Mouse (Mus musculus) MN1 (cell line): ENCODE results near the gene Car11.
"Not testable (repeated sequence)": the region's sequence is repeated elsewhere in the genome, so short reads cannot be mapped to it uniquely, and the experiment has no call there.

Source experiments
- DNase-seq: peaks from one replicate; pipeline ENCODE4 v3.0.0-alpha.2; 2016; ENCODE audit warnings: low spot score

Car11 gene

GRCm38 (mm10) chr7:45699523-45700141 lies at the start of gene Car11:
Gene Car11, plus strand, starts transcription at chr7:45699843.
- DNase-seq, result no peak

DNA sequence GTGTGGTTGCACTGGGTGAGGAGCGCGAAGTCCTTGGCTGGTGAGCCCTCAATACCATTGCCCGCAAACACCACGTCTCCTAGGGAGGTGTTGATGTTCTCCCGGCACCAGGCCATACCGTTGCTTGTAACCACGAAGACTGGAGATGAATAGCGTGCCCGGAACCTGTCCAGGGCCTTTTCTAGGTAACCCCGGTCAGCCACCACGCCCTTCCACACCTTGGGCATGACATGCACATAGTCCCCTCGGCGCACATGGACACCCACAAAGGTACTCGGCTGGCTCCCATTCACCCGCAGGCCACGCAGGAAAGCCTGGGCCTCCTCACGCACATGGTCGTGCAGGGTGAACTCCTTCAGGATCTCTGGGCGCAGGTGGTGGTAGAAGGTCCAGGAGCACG lies 49.2 kb upstream of the Car11 start:
- DNase-seq, result not testable (repeated sequence)

- no peak for DNase-seq
These were observed 45.1 kb upstream of the Car11 start for GRCm38 (mm10) chr7:45654424-45655047.

- no peak for DNase-seq
These were observed 38.7 kb upstream of the Car11 start for GRCm38 (mm10) chr7:45660746-45661478.

GRCm38 (mm10) chr7:45661702-45662101 lies 37.9 kb upstream of the Car11 start:
- DNase-seq, result not testable (repeated sequence)

DNA sequence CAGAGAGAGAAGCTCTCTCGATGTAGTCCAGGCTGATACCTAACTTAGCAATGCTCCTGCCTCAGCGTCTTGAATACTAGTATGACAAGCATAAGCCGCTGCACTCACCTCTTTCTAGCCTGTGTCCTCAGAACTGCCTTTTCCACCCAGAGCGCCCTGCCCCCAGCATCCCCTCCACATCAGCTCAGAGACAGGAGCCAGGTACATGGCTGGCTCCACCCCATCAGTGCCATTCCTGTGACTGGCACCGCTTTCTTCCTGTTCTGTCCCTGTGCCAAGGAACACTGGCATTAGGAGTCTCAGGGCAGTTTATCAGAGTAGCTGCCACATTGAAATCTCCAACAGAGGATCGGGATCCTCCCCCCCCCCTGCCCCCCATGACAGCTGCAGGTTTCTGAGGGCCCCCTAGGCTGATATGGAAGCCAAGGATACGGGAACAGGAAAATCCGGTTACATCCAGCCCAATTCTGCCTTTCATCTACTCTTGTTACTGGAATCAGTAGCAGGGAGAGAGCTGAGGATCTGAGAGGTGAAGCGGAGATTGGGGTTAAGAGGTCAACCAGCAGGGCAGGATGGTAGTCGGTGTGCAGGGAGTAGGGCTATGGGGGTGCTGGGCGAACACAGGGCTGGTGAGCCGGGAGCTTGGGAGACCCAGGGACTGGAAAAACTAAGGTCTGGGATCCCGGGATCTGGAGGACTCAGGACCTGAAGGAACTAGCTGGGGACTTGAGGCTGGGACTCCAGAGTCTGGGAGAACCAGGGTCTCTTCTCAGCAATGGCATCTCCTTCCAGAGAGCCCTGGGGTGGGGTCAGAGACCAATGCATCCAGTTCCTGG lies 34.1 kb upstream of the Car11 start:
- DNase-seq, result no peak

GRCm38 (mm10) chr7:45666161-45666560 lies 33.5 kb upstream of the Car11 start, which contains the start of gene Fut2:
Gene Fut2, minus strand, starts transcription at chr7:45666394.
- DNase-seq, result no peak

DNA sequence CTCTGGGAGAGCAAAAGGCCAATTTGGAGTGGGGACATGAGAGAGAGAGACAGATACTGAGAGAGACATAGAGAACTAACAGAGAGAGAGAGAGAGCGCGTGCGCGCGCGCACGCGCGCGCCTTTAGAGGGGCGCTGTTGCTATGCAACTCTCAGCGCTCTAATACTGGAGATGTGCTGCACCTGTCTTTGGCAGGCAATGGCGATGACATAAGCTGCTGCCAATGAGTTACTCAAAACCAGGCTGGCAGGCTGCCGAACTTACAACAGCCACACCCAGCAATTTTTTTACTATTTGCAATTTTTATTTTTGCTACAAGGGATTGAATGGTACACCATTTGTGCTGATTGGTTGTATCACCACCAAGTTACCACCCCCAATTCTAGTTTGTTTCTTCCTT lies 31.9 kb upstream of the Car11 start:
- no peak for DNase-seq

DNA sequence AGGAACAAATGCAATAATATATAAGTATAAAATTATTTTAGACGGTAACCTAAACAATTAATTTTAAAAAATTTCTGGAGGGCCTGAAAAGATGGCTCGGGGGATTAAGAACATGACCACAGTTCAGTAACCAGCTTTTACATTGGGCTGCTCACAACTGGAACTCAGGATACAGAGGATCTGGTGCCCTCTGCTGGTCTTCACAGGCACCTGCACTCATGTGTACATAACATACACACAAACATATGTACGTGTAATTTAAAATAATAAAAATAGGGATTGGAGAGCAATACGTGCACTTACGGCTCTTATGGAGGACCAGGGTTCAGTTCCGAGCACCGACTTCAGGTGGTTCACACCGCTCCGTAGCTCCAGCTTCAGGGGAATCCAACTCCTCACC lies 30.7 kb upstream of the Car11 start:
- no peak for DNase-seq

- DNase-seq, result no peak
These were observed 21.9 kb upstream of the Car11 start for GRCm38 (mm10) chr7:45677627-45678295.

GRCm38 (mm10) chr7:45678513-45678912 lies 21.1 kb upstream of the Car11 start:
- no peak for DNase-seq

GRCm38 (mm10) chr7:45679966-45680621 lies 19.5 kb upstream of the Car11 start:
- peak; percentile 49 for DNase-seq

DNA sequence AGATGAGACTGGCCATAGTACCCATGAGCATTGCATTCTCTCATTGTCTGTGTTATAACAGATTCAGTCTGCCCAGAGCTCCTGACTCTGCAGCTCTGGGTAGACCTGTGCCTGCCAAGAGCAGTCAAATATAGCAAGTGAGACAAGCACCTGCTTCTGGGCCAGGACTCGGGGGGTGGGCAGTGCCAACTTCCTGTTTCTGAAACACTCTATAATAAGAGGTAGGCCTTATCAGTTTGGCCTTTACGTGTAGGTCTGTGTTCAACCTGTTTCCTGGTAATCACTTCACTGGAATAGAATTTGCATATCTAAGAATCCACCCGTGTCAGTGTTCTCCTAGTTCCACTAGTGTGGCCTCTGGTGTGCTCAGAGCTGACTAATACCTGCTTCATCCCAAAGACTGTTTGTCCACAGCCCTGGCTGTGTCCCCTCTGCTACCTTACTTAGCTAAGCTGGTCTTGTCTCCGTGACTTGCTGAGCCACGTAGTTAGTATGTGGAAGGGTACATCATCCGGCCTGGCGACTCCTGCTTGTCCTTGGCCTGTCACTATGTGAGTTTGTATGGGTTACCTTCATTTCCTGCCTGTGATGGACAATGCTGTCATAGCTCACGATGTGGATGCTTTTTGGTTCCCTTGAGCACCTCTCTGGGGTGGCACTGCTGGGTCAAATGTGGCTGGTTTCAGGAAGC lies 18.5 kb upstream of the Car11 start:
- DNase-seq, result no peak

DNA sequence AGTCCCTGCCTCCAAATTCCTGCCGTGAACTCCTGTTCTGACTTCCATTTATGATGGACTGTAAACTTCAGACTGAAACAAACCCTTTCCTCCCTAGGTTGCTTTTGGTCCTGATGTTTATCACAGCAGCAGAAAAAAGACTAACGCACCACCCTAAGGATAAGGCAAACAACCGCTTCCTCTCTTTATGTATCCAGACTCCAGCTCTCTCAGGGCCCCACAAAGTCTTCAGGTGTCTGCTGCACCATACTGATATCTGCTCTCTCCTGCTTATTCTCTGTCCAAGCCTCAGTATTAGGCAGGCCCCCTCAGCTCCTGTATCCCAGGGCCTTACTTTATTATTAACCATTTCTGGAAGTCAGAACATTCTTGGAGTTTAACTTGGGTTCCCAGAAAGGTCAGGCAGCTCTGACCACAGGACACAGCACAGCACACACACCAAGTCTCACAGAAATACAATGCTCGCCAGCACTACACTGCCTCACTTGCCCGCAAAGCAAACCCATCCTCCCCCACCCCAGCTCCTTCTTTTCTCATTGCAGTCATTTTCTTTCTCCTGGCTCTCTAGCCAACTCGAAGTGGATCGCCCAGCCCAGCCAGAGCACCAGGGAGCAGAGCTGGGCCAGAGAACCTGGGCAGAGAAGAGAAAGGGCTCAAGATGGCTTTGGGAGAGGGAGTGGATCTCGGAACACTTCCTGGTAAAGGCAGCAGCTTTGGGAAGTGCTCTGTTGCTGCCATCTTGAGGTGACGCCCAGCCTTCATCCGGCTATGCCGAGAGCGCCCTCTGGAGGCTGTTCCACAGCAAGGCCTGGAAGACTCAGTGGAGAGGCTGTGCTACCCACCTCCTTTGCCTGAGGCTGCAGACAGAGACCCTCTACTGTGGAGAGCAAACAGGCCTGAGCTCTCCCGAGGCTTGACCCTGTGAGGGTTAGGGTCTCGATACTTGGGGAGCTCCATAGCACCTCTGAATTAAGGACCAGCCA lies 17.2 kb upstream of the Car11 start:
- DNase-seq, result peak; percentile 88

- no peak for DNase-seq
These were observed 16.1 kb upstream of the Car11 start, which contains the start of gene Ntn5 for GRCm38 (mm10) chr7:45683396-45684050. Gene Ntn5, plus strand, starts transcription at chr7:45684022.

- DNase-seq, result no peak
These were observed 13.8 kb upstream of the Car11 start for GRCm38 (mm10) chr7:45685811-45686210.

DNA sequence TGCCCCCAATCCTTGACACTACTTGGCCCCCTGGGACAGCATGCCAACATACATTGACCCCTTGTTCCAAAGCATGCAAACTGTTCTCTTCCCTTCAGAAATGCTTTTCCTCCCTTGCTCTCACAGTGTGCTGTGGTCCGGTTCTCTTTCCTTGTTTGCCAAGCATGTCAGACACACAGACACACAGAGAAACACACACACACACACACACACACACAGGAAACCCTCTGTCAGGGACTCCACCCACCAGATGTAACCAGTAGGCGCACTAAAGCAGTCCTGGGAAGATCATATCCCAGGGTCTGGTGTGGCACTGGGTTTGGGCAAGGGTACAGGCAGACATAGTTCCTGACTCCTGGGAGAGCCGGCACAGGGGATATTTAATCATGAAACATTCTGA lies 12.8 kb upstream of the Car11 start:
- DNase-seq, result no peak

GRCm38 (mm10) chr7:45689099-45689498 lies 10.5 kb upstream of the Car11 start:
- no peak for DNase-seq

DNA sequence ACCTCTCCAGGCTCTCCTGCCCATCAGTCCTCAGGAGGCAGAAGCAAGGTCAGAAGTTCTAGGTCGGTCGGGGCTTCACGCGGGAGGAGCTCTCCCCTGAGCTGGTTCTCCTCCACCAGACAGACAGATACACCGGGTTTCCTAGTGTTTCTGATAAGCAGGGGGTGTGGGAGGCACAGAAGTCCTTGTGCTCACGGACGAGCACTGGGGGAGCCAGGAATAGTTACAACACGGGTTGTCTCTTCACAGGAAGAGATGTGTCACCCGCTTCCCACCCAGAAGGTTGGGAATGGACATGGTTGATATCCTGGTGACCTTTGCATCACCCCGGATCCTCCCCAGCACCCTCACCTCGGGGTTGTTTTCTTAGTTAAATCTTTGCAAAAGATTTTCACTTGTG lies 9.8 kb upstream of the Car11 start:
- no peak for DNase-seq
